Mouse (Mus musculus): Measurements from ENCODE around the gene Sel1l2.

DNA sequence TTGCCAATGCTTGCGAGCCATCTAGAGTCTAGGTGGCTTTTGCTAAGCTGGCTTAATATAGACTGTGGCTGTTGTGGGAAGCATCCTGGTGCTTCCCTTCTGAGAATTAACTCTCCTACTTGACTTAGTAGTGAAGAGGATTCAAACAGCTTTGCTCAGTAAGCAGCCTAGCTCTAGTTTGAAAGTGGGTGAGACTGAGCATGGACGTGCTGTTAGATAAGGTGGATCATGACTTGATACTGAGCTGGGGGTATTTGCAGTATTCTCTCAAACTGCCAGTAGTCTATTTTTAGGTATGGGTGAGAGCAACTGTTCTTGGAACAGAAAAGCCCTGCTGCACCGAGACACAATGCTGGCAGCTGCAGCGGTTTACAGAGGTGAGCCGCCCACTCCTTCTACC lies 186.9 kb downstream of the Sel1l2 start:
- TF ChIP-seq CTCF (conservative IDR thresholded peaks at IDR 0.05; ENCODE audit: low read length) (no peak), NANOG (IDR thresholded peaks at IDR 0.05; ENCODE audit: borderline replicate concordance, low read length) (no peak)
